Mouse (Mus musculus) erythroblast, adult 5-6 weeks (primary cell): ENCODE data around the gene Pramef25. TPM values are rescaled to one million over a fixed set of nuclear protein-coding genes. Genes with fewer than 3 reads are reported as not detected.
"Not testable (repeated sequence)": the region's sequence is repeated elsewhere in the genome, so short reads cannot be mapped to it uniquely, and the experiment has no call there.

Source experiments
- ATAC-seq: replicated peaks from 2 replicates; pipeline ENCODE4 v1.8.0; 2016; ENCODE audit warnings: moderate number of reproducible peaks, mild to moderate bottlenecking, moderate TSS enrichment, inconsistent platforms; ENCODE audit not compliant: poor library complexity, low FRiP score, severe bottlenecking
- total RNA-seq, 2 experiments: library from RNA; stranded (forward) in 1 of 2; stranded (reverse) in 1 of 2; fragments of 150-400 nt in 1 of 2; fragments of 200-764, 138-1000 nt in 1 of 2; gene quantifications; 2 replicates each; pipeline versions ENCODE4 v1.2.3 to v1.2.4; 2015 to 2017; ENCODE audit warnings: low replicate concordance in 2 of 2

The Pramef25 gene
- not detected in 2 replicates for total RNA-seq (2015; ENCODE audit: low replicate concordance)
- total RNA-seq (2017; ENCODE audit: low replicate concordance): not detected in 2 replicates

DNA sequence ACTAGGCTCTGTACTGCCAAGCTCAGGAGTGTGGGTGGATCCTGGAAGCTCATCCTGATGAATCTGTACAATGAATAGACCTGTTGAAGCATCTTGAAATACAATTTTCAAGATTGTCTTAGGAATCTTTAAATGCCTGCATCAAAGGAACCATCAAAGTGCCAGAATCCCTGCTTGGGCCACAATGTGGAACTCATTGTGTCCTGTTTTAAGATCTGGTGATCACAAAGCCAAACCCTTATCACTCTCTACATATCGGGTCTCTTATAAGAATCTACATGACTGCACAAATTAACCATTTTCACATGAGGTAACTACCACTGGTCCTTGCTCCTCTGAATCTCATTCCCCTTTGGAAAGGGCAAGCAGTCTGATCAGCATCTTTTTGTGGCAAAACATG lies at the start of gene Pramef25:
Pramef25 (minus strand) TSS at position 101 of the 400 bp plus-strand sequence.
- not testable (repeated sequence) for ATAC-seq

DNA sequence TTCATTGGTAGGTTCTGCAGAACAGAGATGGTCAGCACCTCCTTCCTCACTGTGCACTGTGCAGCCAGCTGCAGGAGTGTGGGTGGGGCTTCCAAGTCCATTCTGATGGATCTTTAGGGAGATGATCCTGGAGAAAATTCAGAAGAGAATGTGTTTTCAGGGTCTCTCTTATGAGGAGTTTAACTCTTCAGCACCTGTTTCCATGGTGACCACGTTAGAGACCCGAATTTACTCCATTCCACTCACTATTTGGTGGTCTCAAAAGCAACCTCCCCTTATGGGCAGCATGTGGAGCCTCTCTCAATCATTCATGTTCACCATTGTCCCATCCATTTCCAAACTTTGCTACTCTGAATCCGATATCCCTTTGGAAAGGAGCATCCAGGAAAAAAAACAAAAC lies 43.5 kb upstream of the Pramef25 start, which contains the start of gene Pramef17:
Pramef17 (minus strand) TSS at position 101 of the 400 bp plus-strand sequence.
- ATAC-seq: not testable (repeated sequence)

DNA sequence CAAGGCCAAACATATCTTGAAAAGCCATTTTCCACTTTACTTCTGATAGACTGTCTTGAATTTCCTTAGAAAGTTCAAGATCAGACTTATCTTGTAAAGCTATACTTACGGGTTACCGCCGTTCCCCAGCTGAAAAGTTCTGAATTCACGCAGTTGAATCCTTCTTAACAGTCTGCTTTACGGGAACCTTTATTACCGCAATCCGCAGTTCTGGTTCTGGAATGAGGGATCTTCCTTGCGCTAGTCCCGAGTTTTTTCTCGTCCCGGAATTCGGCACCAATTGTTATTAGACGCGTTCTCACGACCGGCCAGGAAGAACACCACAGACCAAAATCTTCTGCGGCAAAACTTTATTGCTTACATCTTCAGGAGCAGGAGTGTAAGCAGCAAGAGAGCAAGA lies 37.3 kb upstream of the Pramef25 start:
- ATAC-seq: not testable (repeated sequence)

DNA sequence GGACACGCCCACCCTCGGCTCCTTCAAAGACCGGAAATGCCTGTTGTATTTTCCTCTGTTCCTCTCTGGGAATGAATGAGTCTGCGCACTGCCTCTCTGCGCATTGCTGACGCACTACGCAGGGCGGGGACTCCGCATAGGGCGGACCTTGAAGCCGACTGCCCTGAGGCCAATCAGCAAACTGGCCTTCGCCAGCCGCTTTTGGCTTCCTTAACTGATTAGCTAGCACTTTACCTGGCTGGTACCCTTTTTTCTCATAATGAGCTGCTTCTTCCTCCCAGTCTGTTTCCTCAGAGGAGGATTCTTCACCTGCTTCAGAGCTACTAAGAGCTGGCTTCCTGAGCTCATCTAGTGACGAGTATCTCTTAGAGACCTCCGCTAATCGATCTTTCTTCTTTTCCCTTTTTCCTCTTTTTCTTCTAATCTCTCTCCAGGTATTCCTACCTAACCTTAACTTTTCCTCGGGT lies 36.7 kb upstream of the Pramef25 start:
- not testable (repeated sequence) for ATAC-seq

DNA sequence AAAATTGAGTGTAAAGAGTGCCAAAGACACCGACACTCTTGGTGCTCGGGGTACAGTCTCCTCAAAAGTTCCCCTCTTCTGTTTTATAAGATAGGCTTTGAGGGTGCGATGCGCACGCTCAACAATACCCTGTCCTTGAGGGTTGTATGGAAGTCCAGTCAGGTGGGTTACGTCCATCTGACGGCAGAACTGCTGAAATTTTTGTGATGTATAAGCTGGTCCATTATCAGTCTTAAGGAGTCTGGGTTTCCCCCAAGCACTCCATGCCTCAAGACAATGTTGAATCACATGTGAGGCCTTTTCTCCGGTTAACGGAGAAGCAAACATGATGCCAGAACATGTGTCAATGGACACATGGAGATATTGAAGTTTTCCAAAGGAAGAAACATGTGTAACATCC lies 34.9 kb upstream of the Pramef25 start:
- ATAC-seq: not testable (repeated sequence)

DNA sequence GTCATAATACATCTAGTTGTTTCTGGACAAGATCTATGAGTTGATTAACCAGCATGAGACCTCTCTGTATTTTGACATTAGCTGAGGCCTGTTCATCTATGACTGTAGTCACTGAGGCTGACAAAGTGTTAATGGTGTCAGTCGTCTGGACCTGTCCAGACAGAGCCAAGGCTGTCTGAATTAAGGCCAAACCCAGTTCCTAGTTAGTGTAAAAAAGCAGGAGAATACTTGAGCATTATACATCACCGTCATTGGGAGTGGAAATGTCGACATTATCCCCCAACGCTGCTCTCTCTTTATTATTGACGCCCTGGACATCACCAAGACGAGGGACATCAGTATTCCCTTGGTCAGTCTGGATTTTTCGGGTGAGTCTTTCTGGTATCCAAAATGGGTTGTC lies 34.3 kb upstream of the Pramef25 start:
- ATAC-seq: not testable (repeated sequence)

DNA sequence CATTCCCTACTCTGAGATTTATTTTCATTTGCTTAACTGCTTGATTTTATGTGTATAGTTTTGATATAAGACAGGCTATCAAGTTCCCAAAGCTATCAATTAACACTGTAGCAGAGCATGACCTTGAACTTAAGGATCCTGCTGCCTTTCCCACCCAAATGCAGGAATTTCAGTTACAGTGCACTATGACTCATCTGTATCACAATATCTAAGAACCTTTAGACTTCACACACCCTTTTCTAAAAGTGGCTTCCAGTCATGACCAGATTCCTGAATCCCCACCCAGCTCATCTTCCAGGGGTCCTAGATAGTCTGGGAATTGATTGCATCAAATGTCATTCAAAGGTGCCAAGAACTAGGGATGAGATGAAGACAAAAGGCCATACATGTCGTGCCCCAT lies 32.6 kb upstream of the Pramef25 start:
- not testable (repeated sequence) for ATAC-seq

DNA sequence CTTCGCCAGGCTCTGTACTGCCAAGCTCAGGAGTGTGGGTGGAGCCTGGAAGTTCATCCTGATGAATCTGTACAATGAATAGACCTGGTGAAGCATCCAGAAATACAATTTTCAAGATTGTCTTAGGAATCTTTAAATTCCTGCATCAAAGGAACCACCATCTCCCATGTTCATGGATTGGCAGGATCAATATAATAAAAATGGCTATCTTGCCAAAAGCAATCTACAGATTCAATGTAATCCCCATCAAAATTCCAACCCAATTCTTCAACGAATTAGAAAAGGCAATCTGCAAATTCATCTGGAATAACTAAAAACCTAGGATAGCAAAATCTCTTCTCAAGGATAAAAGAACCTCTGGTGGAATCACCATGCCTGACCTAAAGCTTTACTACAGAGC lies 16.0 kb upstream of the Pramef25 start, which contains the start of gene Gm13101:
Gm13101 (minus strand) TSS at position 101 of the 400 bp plus-strand sequence.
- not testable (repeated sequence) for ATAC-seq

DNA sequence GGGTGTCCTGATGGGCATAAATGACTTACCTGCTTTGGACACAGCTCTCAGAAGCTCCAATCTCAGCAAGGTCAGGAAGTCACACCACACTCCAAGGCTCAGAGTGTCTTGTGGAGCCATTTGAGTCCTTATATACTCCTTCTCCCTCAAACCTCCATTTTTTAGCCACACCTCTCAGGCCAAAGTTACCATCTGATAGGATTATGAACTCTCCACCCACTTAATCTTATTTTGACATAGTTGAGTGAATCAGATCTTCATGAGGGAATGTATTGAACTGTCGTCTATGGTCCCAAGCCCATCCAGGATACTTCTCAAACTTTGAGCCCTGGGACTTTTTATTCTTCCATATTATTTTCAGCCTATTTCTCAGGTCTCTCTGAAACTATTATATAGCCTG lies 50.5 kb downstream of the Pramef25 start, which contains the start of gene Pramef6:
Pramef6 (minus strand) TSS at position 101 of the 400 bp plus-strand sequence.
- not testable (repeated sequence) for ATAC-seq

Other genes with a start within 250 kb of the Pramef25 start
- gene Gm13089, start 248.3 kb downstream of the Pramef25 start, total RNA-seq (2015; ENCODE audit: low replicate concordance): not detected in 2 replicates
- gene Gm13089, start 248.3 kb downstream of the Pramef25 start, total RNA-seq (2017; ENCODE audit: low replicate concordance): not detected in 2 replicates
- not detected in 2 replicates for gene Gm13078, start 231.6 kb downstream of the Pramef25 start, total RNA-seq (2015; ENCODE audit: low replicate concordance)
- gene Gm13078, start 231.6 kb downstream of the Pramef25 start, total RNA-seq (2017; ENCODE audit: low replicate concordance): not detected in 2 replicates
- not detected in 2 replicates for gene Gm13023, start 161.7 kb downstream of the Pramef25 start, total RNA-seq (2015; ENCODE audit: low replicate concordance)
- not detected in 2 replicates for gene Gm13023, start 161.7 kb downstream of the Pramef25 start, total RNA-seq (2017; ENCODE audit: low replicate concordance)
- not detected in 2 replicates for gene Gm13084, start 134.9 kb downstream of the Pramef25 start, total RNA-seq (2015; ENCODE audit: low replicate concordance)
- not detected in 2 replicates for gene Gm13084, start 134.9 kb downstream of the Pramef25 start, total RNA-seq (2017; ENCODE audit: low replicate concordance)
- gene Gm13103, start 104.5 kb downstream of the Pramef25 start, total RNA-seq (2015; ENCODE audit: low replicate concordance): not detected in 2 replicates
- not detected in 2 replicates for gene Gm13103, start 104.5 kb downstream of the Pramef25 start, total RNA-seq (2017; ENCODE audit: low replicate concordance)
- gene Pramef6, start 50.6 kb downstream of the Pramef25 start, total RNA-seq (2015; ENCODE audit: low replicate concordance): not detected in 2 replicates
- gene Pramef6, start 50.6 kb downstream of the Pramef25 start, total RNA-seq (2017; ENCODE audit: low replicate concordance): not detected in 2 replicates
- not detected in 2 replicates for gene Gm13101, start 15.9 kb upstream of the Pramef25 start, total RNA-seq (2015; ENCODE audit: low replicate concordance)
- gene Gm13101, start 15.9 kb upstream of the Pramef25 start, total RNA-seq (2017; ENCODE audit: low replicate concordance): not detected in 2 replicates
- not detected in 2 replicates for gene Pramef17, start 43.4 kb upstream of the Pramef25 start, total RNA-seq (2015; ENCODE audit: low replicate concordance)
- not detected in 2 replicates for gene Pramef17, start 43.4 kb upstream of the Pramef25 start, total RNA-seq (2017; ENCODE audit: low replicate concordance)
- not detected in 2 replicates for gene Pramel4, start 108.1 kb upstream of the Pramef25 start, total RNA-seq (2015; ENCODE audit: low replicate concordance)
- not detected in 2 replicates for gene Pramel4, start 108.1 kb upstream of the Pramef25 start, total RNA-seq (2017; ENCODE audit: low replicate concordance)
- gene Gm13102, start 155.5 kb upstream of the Pramef25 start, total RNA-seq (2015; ENCODE audit: low replicate concordance): not detected in 2 replicates
- not detected in 2 replicates for gene Gm13102, start 155.5 kb upstream of the Pramef25 start, total RNA-seq (2017; ENCODE audit: low replicate concordance)
- gene Oog3, start 211.6 kb upstream of the Pramef25 start, total RNA-seq (2015; ENCODE audit: low replicate concordance): not detected in 2 replicates
- not detected in 2 replicates for gene Oog3, start 211.6 kb upstream of the Pramef25 start, total RNA-seq (2017; ENCODE audit: low replicate concordance)
- not detected in 2 replicates for gene Oog2, start 239.7 kb upstream of the Pramef25 start, total RNA-seq (2015; ENCODE audit: low replicate concordance)
- not detected in 2 replicates for gene Oog2, start 239.7 kb upstream of the Pramef25 start, total RNA-seq (2017; ENCODE audit: low replicate concordance)